Mouse (Mus musculus) erythroblast, embryonic 14.5 days (primary cell): ENCODE measurements around the gene AI837181.

Experiments
- GATA1 ChIP-seq: IDR thresholded peaks from 2 replicates; pipeline ENCODE4 v1.6.1; 2012; ENCODE audit warnings: low read length, inconsistent platforms, mixed read lengths
- TAL1 ChIP-seq: IDR thresholded peaks from 3 replicates; pipeline ENCODE4 v1.6.1; 2012; ENCODE audit warnings: low read length, inconsistent platforms, mixed read lengths

DNA sequence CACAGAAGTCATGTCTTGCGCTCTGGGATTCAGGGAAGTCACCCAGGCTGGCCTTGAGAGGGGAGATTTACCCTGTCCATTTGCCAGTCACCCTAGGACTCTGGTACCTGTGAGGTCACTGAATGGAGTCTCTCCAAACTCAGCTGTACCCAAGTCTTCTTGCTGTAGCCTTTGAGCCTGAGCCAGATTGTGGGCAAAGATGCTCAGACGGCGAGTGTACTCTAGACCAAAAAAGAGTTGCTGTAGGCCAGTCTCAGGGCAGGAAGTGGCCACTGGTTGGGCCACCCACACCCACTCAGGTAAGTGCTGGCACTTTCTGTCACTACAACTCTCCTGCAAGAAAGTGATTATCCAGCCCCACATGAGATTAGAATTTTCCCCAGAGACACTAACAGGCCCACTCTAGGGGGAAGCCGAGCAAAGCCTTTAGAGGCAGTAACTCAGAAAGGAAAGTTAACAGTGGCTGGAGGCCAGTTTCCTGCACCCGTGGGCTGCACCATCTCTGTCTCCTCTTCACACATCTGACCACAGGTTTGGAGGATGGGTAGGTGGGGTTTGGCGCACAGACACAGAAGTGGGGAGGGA is 42.1 kb downstream of the AI837181 start:
- no peak for TF ChIP-seq GATA1
- TF ChIP-seq TAL1: no peak
